Mouse (Mus musculus) heart, embryonic 14.5 days (tissue): Measurements from ENCODE around the gene Erbb2. TPM values are rescaled to one million over a fixed set of nuclear protein-coding genes. Genes with fewer than 3 reads are reported as not detected.
"Not testable (repeated sequence)": the region's sequence is repeated elsewhere in the genome, so short reads cannot be mapped to it uniquely, and the experiment has no call there.

ENCODE experiments used
- ATAC-seq: fragments of 200-750 bp; cut with Nextera tagmentation; 2 replicates; pipeline ENCODE4 v1.8.0; 2017; ENCODE audit warnings: low read depth, moderate TSS enrichment; ENCODE audit not compliant: insufficient number of reproducible peaks, insufficient read depth, low FRiP score
- H3K27ac ChIP-seq, 2 experiments: fragments of 200-500 bp in 1 of 2; fragments of 300-500 bp in 1 of 2; sonication (generic) in 1 of 2; replicated peaks in 1 of 2; 2 replicates each; pipeline ENCODE4 v1.5.1; 2012 to 2014; ENCODE audit warnings: low read depth in 2 of 2, low read length in 2 of 2, control low read depth in 1 of 2, mild to moderate bottlenecking in 1 of 2, mixed read lengths in 1 of 2; ENCODE audit not compliant: control insufficient read depth in 1 of 2, insufficient read depth in 1 of 2
- H3K27me3 ChIP-seq: fragments of 300-500 bp; sonication (generic); 2 replicates; pipeline ENCODE4 v1.6.1; 2014; ENCODE audit warnings: mild to moderate bottlenecking, low read length, control low read depth; ENCODE audit not compliant: control insufficient read depth, insufficient read depth
- H3K36me3 ChIP-seq: fragments of 300-500 bp; sonication (generic); 2 replicates; pipeline ENCODE4 v1.6.1; 2014; ENCODE audit warnings: mild to moderate bottlenecking, control low read depth, low read length, mixed read lengths; ENCODE audit not compliant: control insufficient read depth, insufficient read depth
- H3K4me1 ChIP-seq, 2 experiments: fragments of 200-500 bp in 1 of 2; fragments of 300-500 bp in 1 of 2; sonication (generic) in 1 of 2; 2 replicates each; pipeline ENCODE4 v1.6.1; 2012 to 2014; ENCODE audit warnings: low read length in 2 of 2, control low read depth in 1 of 2, mixed read lengths in 1 of 2; ENCODE audit not compliant: control insufficient read depth in 2 of 2, insufficient read depth in 2 of 2
- H3K4me2 ChIP-seq: fragments of 300-500 bp; sonication (generic); 2 replicates; pipeline ENCODE4 v1.6.1; 2014; ENCODE audit warnings: mild to moderate bottlenecking, low read length
- H3K4me3 ChIP-seq, 2 experiments: fragments of 200-500 bp in 1 of 2; fragments of 300-500 bp in 1 of 2; sonication (generic) in 1 of 2; 2 replicates each; pipeline ENCODE4 v1.5.1; 2012 to 2014; ENCODE audit warnings: low read length in 2 of 2, mild to moderate bottlenecking in 2 of 2, control low read depth in 1 of 2, low read depth in 1 of 2, moderate library complexity in 1 of 2; ENCODE audit not compliant: control insufficient read depth in 1 of 2, insufficient read depth in 1 of 2
- H3K9ac ChIP-seq: fragments of 300-500 bp; sonication (generic); 2 replicates; pipeline ENCODE4 v1.6.1; 2014; ENCODE audit warnings: mild to moderate bottlenecking, low read length
- H3K9me3 ChIP-seq: fragments of 300-500 bp; sonication (generic); 2 replicates; pipeline ENCODE4 v1.6.1; 2016; ENCODE audit warnings: low read length, control low read depth; ENCODE audit not compliant: control insufficient read depth
- WGBS: fragments of 180-500 bp; shearing (Covaris S2); extraction: QIAGEN DNeasy Blood & Tissue Kit; methylation state at CpG from one replicate; pipeline ENCODE4 v1.1.7; 2014; 5-methylcytosine and 5-hydroxymethylcytosine counted together
- polyA plus RNA-seq: library from polyadenylated mRNA; unstranded; fragments of >200 nt; fragmentation: Nextera tagmentation; extraction: Ambion mirVana; gene quantifications from 2 replicates; pipeline ENCODE4 v1.2.1, GENCODE M21; 2014

Erbb2 gene
- polyA plus RNA-seq, 1 experiment from 2014 or later, result 55.1 TPM

DNA sequence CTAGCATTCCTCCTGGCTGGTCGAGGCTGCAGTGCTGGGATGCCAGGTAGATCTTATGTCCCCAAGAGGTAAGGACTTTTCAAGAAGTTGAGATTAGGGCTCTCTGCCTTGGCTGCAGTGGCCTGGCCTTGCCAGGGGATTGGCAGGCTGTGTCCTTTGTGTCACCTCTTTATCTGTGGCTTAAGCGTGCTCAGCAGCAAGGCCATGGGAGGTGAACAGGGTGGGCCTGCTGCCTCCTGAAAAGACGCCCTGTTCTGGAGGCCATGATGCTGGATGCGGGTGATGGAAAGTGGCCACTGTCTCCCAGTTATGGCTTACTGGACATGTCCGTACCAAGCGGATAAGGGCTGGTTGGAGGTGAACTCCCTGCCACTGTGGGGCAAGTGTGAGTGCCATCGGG is 32.9 kb upstream of the Erbb2 start:
- Histone ChIP-seq H3K36me3 (peaks cover 55% of the 10 kb centered on the region), H3K27ac (peak overlapping the region in 1 of 2 experiments; percentile 38; a peak in 2 of 4 replicates), H3K4me3 (no peak overlapping the region), H3K4me1 (peaks cover 60 to 69% of the 10 kb centered on the region in 2 experiments), H3K9me3 (no peaks in the 10 kb centered on the region), H3K27me3 (no peaks in the 10 kb centered on the region), H3K9ac (no peak overlapping the region), H3K4me2 (no peak overlapping the region)
- no peak for ATAC-seq
- WGBS, result 57% methylated on average over 7 of the region's 7 CpGs

DNA sequence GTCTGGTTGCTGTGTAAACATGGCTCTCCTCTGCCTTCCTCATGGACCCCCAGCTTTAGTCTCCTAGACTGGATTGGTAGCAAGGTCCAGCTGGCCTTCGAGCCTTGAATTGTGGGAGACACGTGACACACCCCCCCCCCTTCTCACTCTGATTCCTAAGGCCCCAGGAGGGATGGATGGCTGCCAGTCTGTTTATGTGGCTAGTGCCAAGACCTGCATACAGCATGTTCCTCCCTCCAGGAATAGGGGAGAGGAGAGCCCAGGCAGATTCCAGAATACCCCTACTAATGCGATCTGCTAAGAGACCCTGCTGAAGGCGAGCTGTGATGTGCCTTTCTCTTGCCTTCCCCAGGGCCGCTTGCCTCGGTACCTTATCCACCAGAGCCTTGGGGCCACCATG is 32.2 kb upstream of the Erbb2 start:
- ATAC-seq, result no peak
- H3K4me3 ChIP-seq, result no peak overlapping the region
- peaks cover 50% of the 10 kb centered on the region for H3K36me3 ChIP-seq
- H3K27me3 ChIP-seq, result no peaks in the 10 kb centered on the region
- H3K4me1 ChIP-seq, result peaks cover 60 to 69% of the 10 kb centered on the region in 2 experiments
- no peaks in the 10 kb centered on the region for H3K9me3 ChIP-seq
- H3K4me2 ChIP-seq, result no peak overlapping the region
- WGBS, result 75% methylated on average over 6 of the region's 6 CpGs
- H3K27ac ChIP-seq, result peak overlapping the region in 1 of 2 experiments; percentile 38; a peak in 1 of 4 replicates
- no peak overlapping the region for H3K9ac ChIP-seq

DNA sequence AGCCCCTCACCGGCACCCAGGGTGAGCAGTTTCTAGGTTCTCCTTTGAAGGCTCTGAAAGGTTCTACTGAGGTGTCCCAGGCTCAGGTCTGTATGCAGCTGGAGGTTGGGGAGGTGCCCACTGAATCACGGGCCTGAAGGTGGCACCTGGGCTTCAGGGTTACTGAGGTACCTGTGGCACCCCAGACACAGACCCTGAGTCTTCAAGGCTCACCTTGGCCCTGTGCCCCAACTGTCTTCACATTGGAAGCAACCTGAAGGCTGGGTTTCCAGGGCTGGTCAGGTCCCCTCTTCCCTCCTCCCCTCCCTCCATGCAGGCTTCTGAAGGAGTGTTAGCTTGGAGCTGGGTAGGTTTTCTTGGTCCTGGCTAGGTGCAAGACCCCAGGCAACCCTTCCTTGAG is 30.6 kb upstream of the Erbb2 start:
- ATAC-seq, result no peak

DNA sequence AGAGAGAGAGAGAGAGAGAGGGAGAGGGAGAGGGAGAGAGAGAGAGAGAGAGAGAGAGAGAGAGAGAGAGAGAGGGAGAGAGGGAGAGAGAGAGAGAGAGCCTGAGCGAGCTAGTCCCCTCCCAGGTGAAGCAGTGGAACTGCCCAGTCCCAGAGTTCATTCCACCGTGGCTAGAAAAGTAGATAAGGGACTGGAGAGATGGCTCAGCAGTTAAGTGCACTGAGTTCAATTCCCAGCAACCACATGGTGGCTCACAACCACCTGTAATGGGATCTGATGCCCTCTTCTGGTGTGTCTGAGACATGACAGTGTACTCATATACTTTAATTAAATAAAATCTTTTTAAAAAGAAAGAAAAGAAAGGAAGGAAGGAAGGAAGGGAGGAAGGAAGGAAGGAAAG is 29.9 kb upstream of the Erbb2 start:
- 28% methylated on average over 2 of the region's 2 CpGs for WGBS
- H3K9ac ChIP-seq, H3K4me2 ChIP-seq, H3K27me3 ChIP-seq, H3K4me3 ChIP-seq, ATAC-seq, H3K9me3 ChIP-seq: not testable (repeated sequence)
- H3K27ac ChIP-seq, result peak overlapping the region in 1 of 2 experiments; percentile 28; a peak in 1 of 4 replicates
- peaks cover 58 to 71% of the 10 kb centered on the region in 2 experiments for H3K4me1 ChIP-seq
- peaks cover 27% of the 10 kb centered on the region for H3K36me3 ChIP-seq

More for the DNA sequence above, 30.6 kb upstream of the Erbb2 start:
- Histone ChIP-seq H3K4me2 (no peak overlapping the region), H3K4me1 (peaks cover 61 to 71% of the 10 kb centered on the region in 2 experiments), H3K27ac (peak overlapping the region in 1 of 2 experiments; percentile 28; a peak in 1 of 4 replicates), H3K9ac (no peak overlapping the region), H3K4me3 (no peak overlapping the region), H3K27me3 (peaks cover 4% of the 10 kb centered on the region; the same call in 1 of the 2 replicates), H3K36me3 (peaks cover 35% of the 10 kb centered on the region), H3K9me3 (no peaks in the 10 kb centered on the region)
- WGBS, result 81% methylated on average over 2 of the region's 2 CpGs

DNA sequence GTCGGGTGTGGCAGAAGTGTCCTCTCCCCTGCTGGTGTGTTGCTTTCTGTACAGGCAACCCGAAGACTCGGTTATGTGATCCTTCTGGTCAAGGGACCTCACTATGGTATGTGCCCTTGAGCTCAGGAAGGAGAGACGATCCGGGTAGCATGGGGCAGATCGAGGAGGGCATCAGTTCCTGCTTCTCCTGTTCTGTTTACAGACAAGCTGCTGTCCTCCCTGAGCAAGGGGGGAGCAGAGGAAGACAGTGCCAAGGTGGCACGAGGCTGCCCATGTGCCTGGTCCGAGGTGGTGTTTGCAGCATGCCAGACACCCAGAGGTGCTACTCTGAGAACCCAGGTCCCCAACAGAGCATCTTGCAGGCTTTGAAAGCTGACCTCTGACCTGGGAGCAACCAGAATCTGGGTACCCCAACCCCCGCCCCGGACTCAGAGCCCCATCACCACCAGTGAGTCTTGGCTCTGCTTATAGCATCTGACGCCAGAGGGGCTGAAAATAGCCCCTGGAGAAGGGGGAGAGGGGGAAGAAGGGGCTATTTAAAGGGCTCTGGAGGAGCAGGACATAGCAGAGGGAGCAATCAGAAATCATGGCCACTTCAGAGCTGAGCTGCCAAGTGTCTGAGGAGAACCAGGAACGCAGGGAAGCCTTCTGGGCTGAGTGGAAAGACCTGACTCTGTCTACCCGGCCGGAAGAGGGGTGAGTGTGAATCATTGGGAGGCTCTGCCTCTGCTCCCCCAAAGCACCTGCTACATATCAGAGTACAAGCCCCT is 28.8 kb upstream of the Erbb2 start, which contains the start of gene Tcap:
Gene Tcap, plus strand, starts transcription at position 551 of the 770 bp plus-strand sequence.
- 28% methylated on average over 14 of the region's 14 CpGs for WGBS
- Histone ChIP-seq H3K27me3 (peaks cover 12% of the 10 kb centered on the region; the same call in 1 of the 2 replicates), H3K4me1 (peaks cover 54 to 69% of the 10 kb centered on the region in 2 experiments), H3K36me3 (peaks cover 17% of the 10 kb centered on the region), H3K9me3 (no peaks in the 10 kb centered on the region), H3K4me3 (peak within 1 kb of the TSS; percentile 53 to 54), H3K4me2 (peak within 1 kb of the TSS; percentile 73), H3K27ac (peak within 1 kb of the TSS; percentile 88 to 91), H3K9ac (peak within 1 kb of the TSS; percentile 89)
- peak; percentile 61 for ATAC-seq

DNA sequence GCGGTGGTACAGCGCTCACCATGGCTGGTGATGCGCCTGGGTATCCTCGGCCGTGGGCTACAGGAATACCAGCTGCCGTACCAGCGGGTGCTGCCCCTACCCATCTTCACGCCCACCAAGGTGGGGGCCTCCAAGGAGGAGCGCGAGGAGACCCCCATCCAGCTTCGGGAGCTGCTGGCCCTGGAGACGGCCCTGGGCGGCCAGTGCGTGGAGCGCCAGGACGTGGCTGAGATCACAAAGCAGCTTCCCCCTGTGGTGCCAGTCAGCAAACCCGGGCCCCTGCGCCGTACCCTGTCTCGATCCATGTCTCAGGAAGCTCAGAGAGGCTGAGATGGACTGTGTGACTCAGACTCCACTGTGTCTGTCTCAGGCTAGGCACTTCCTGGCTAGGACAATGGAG is 28.1 kb upstream of the Erbb2 start:
- Histone ChIP-seq H3K9me3 (no peaks in the 10 kb centered on the region), H3K27me3 (peaks cover 12% of the 10 kb centered on the region; the same call in 1 of the 2 replicates), H3K4me2 (peak overlapping the region; percentile 73), H3K36me3 (peaks cover 9% of the 10 kb centered on the region), H3K9ac (peak overlapping the region; percentile 89), H3K4me1 (peaks cover 51 to 69% of the 10 kb centered on the region in 2 experiments), H3K27ac (peak overlapping the region; percentile 88 to 91), H3K4me3 (peak overlapping the region; percentile 53 to 54)
- no peak for ATAC-seq
- 50% methylated on average over 20 of the region's 20 CpGs for WGBS

DNA sequence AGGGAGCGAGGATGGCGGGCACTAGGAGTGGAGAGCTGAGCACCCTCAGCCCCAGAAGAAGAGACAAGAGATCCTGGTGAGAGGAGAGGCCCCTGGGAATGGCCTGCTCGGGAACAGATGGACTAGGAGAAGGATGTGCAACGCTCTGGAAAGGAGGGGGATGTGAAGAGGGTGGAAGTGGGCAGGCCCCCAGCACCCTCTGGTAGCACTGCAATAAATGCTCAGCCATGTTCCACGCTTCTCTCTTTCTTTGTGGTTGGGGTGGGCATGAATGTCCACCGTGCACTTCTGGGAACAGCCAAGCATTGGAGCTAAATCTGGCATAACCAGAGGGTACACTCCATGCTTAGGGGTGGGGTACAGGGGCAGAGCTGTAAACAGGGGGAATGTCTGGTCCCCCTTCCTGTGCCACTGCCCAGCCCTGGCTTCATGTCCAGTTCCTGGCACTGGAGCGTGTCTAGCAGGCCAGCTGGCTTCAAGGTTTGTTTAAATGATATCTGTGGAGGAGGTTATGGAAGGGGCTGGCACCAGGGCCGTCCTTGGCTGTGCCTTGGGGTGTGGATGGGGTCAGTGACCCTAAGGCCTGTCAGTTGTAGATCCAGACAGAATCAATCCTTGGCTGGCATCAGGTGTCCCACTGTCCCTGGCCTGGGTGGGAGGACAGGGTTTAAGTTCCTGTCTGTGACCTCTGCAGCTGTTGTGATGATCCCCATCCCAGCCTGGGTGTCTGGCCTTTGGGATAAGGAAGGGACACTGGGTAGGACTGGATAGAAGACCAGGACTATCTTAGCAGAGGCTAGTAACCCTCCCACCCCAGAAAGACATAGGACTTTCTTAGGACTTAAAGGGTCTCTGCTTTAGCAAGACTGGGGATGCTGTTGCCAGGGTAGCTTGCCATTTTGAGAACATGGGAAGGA is 27.3 kb upstream of the Erbb2 start:
- H3K4me2 ChIP-seq, result peak overlapping the region; percentile 73
- H3K36me3 ChIP-seq, result peaks cover 8% of the 10 kb centered on the region
- ATAC-seq, result no peak
- 53% methylated on average over 8 of the region's 8 CpGs for whole genome bisulfite sequencing
- peaks cover 47 to 69% of the 10 kb centered on the region in 2 experiments for H3K4me1 ChIP-seq
- H3K4me3 ChIP-seq, result peak overlapping the region; percentile 53 to 54
- H3K9ac ChIP-seq, result peak overlapping the region; percentile 89
- H3K9me3 ChIP-seq, result no peaks in the 10 kb centered on the region
- H3K27me3 ChIP-seq, result peaks cover 12% of the 10 kb centered on the region; the same call in 1 of the 2 replicates
- peak overlapping the region; percentile 88 to 91 for H3K27ac ChIP-seq
